Mouse (Mus musculus): ENCODE data around the gene Gli1. TPM values are rescaled to one million over a fixed set of nuclear protein-coding genes. Genes with fewer than 3 reads are reported as not detected.
A peak's percentile ranks its signal among the peaks of the same experiment; 100 is the strongest.

The Gli1 gene
- total and polyA plus RNA-seq, 2 experiments from 2014 or later, result 1.0 to 6.9 TPM

- peaks cover 17% of the 10 kb centered on the region for H3K4me1 ChIP-seq (ENCODE audit: insufficient read depth, low read length)
- 1% methylated on average over 15 of the region's 15 CpGs for WGBS
- no peak for ATAC-seq (ENCODE audit: low FRiP score)
These were observed 52.1 kb downstream of the Gli1 start for GRCm38 (mm10) chr10:127289573-127290191.

DNA sequence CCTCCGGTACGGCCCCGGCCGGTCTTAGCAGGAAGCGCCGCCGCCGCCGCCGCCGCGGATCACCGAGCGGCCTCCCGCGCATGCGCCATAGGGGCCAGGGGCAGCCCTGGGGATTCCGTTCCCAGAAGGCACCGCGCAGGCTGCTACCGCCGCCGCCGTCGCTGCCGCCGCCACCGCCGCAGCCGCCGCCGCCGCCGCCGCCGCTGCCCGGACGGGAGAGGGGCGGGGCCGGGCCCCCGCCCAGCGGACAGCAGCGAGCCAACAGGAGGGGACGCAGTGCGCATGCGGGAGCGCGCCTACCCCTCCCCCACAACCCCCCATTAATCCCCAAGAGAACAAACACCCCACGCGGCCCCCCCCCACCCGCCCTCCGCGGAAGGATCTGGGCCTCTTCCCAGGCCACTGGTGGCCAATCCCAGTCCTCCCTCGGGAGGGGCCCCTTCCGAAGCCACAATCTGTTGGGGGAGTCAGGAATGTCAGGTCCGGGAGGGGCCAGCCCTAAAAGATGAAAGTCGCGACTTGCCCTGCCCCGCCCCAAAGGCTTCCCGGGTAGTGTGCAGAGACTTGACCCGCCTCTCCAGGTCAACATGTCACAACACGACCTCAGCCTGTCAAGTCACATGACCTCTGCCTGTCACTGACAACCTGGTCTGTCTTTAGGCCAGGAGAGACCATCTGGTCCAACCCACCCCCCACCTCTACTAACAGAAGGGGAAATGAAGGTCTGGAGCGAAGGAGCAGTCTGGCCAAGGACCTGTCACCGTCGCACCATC, 52.8 kb downstream of the Gli1 start, which contains the start of gene Mbd6:
TSS of gene Mbd6 (minus strand) at position 219 of the 773 bp plus-strand sequence.
- Histone ChIP-seq H3K36me3 (ENCODE audit: insufficient read depth, low read length) (peaks cover 29% of the 10 kb centered on the region), H3K4me2 (ENCODE audit: low read depth, low read length, poor library complexity, severe bottlenecking) (peak within 1 kb of the TSS; percentile 80), H3K27ac (ENCODE audit: low read depth, low read length) (peak within 1 kb of the TSS; percentile 95), H3K4me3 (ENCODE audit: low read depth, low read length) (peak within 1 kb of the TSS; percentile 68), H3K4me1 (ENCODE audit: insufficient read depth, low read length) (peaks cover 17% of the 10 kb centered on the region), H3K9me3 (ENCODE audit: low read length) (no peaks in the 10 kb centered on the region), H3K27me3 (ENCODE audit: insufficient read depth, low read length) (no peaks in the 10 kb centered on the region), H3K9ac (replicated peaks; ENCODE audit: low read length, poor library complexity, severe bottlenecking) (peak within 1 kb of the TSS; percentile 84)
- 0% methylated on average over 26 of the region's 65 CpGs for WGBS
- peak; percentile 89 for DNase-seq (ENCODE audit: low spot score)
- ATAC-seq (ENCODE audit: low FRiP score), result peak; percentile 28
- TF ChIP-seq CTCF (IDR thresholded peaks at IDR 0.05), result no peak

More at GRCm38 (mm10) chr10:127289573-127290191, 52.1 kb downstream of the Gli1 start:
- no peak for TF ChIP-seq CTCF (IDR thresholded peaks at IDR 0.05)
- peak overlapping the region; percentile 80 for H3K4me2 ChIP-seq (ENCODE audit: low read depth, low read length, poor library complexity, severe bottlenecking)
- DNase-seq (ENCODE audit: low spot score), result peak; percentile 61
- peaks cover 26% of the 10 kb centered on the region for H3K36me3 ChIP-seq (ENCODE audit: insufficient read depth, low read length)
- peak overlapping the region; percentile 84 for H3K9ac ChIP-seq (replicated peaks; ENCODE audit: low read length, poor library complexity, severe bottlenecking)
- H3K4me3 ChIP-seq (ENCODE audit: low read depth, low read length), result peak overlapping the region; percentile 68
- H3K27ac ChIP-seq (ENCODE audit: low read depth, low read length), result peak overlapping the region; percentile 95
- H3K9me3 ChIP-seq (ENCODE audit: low read length), result no peaks in the 10 kb centered on the region
- no peaks in the 10 kb centered on the region for H3K27me3 ChIP-seq (ENCODE audit: insufficient read depth, low read length)

DNA sequence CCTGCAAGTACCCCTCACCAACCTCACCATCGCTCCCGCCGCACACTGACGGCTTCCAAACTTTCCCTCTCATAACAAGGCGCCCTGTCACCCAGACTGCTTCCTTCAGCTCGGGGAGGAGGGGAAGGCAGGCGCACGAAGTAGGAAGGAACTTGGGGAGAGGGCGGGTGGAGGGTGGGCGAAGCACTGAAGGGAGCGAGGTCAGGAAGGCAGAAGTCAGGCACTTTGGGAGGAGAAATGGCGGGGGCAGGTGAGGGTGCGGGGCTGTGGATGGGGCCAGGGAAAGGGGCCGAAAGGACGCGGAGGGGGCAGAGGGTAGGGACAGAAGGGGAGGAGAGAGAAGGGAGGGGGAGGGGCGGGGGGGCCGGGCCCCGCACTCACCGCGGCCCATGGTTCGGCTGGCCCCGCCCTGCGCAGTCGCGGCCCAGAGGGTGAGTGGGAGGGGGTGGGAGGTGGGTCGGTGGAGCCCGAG, 53.4 kb downstream of the Gli1 start:
- TF ChIP-seq CTCF (IDR thresholded peaks at IDR 0.05), result no peak
- under 1% methylated on average over 22 of the region's 28 CpGs for WGBS
- Histone ChIP-seq H3K4me1 (ENCODE audit: insufficient read depth, low read length) (peaks cover 17% of the 10 kb centered on the region), H3K36me3 (ENCODE audit: insufficient read depth, low read length) (peaks cover 30% of the 10 kb centered on the region), H3K4me3 (ENCODE audit: low read depth, low read length) (peak overlapping the region; percentile 68), H3K27ac (ENCODE audit: low read depth, low read length) (peak overlapping the region; percentile 95), H3K27me3 (ENCODE audit: insufficient read depth, low read length) (no peaks in the 10 kb centered on the region), H3K9ac (replicated peaks; ENCODE audit: low read length, poor library complexity, severe bottlenecking) (peak overlapping the region; percentile 84), H3K4me2 (ENCODE audit: low read depth, low read length, poor library complexity, severe bottlenecking) (peak overlapping the region; percentile 80), H3K9me3 (ENCODE audit: low read length) (no peaks in the 10 kb centered on the region)
- ATAC-seq (ENCODE audit: low FRiP score) (peak; percentile 0; the same call in 1 of the 2 replicates), DNase-seq (ENCODE audit: low spot score) (peak; percentile 47)

DNA sequence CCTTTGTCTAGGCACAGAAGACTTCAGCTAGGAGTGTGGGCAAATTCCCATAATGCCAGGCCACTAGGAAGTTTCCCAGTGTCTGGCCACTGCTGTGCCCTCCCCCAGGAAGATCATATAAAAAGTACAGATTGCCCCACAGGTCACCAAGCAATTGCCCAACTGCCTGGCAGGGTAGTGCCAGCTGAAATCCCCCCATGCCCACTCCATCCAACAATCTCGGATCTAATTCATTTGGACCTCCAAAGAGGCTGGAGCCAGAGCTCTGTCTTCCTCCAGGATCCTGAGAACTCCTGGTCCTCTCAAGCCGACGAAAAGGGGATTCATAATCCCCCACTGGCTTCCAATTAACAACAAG, 53.9 kb downstream of the Gli1 start:
- WGBS, result 0% methylated on average over 3 of the region's 3 CpGs
- Histone ChIP-seq H3K9ac (replicated peaks; ENCODE audit: low read length, poor library complexity, severe bottlenecking) (peak overlapping the region; percentile 84), H3K27ac (ENCODE audit: low read depth, low read length) (peak overlapping the region; percentile 95), H3K4me2 (ENCODE audit: low read depth, low read length, poor library complexity, severe bottlenecking) (peak overlapping the region; percentile 80), H3K9me3 (ENCODE audit: low read length) (no peaks in the 10 kb centered on the region), H3K4me3 (ENCODE audit: low read depth, low read length) (peak overlapping the region; percentile 68), H3K36me3 (ENCODE audit: insufficient read depth, low read length) (peaks cover 34% of the 10 kb centered on the region), H3K4me1 (ENCODE audit: insufficient read depth, low read length) (peaks cover 17% of the 10 kb centered on the region), H3K27me3 (ENCODE audit: insufficient read depth, low read length) (no peaks in the 10 kb centered on the region)
- no peak for TF ChIP-seq CTCF (IDR thresholded peaks at IDR 0.05)
- DNase-seq (ENCODE audit: low spot score) (no peak), ATAC-seq (ENCODE audit: low FRiP score) (no peak)

DNA sequence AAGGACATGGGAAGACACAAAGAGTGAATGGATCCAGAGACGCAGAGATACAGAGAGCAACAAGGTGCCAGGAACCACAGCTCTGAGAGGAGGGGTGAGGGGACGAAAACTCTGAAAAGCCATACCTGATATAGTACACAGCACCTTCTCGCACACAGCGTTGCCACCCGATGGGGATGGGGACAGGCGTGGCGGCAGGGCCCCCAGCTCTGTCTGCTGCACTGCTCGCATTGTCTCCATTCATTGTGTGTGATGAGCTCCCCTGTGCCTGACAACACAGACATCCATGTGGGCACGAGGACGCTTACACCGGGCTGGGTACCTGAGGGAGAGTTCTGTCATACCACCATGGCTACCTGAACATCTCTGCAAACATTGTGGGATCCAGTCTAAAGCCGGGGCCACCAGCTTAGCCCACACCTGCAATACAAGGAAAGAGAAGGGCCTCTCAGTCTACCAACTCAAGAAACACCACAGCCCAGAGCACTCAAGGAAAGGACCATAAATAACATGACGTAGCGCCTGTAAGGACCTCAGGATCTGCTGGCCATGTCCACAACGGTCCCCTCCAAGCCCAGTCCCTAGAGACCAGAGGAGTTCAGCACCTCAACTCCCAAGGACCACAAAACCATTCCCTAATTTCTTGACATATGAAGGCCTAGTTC, 54.4 kb downstream of the Gli1 start:
- H3K9me3 ChIP-seq (ENCODE audit: low read length), result no peaks in the 10 kb centered on the region
- H3K27ac ChIP-seq (ENCODE audit: low read depth, low read length), result peak overlapping the region; percentile 95
- H3K4me2 ChIP-seq (ENCODE audit: low read depth, low read length, poor library complexity, severe bottlenecking), result peak overlapping the region; percentile 80
- ATAC-seq (ENCODE audit: low FRiP score), result no peak
- peaks cover 40% of the 10 kb centered on the region for H3K36me3 ChIP-seq (ENCODE audit: insufficient read depth, low read length)
- WGBS, result 63% methylated on average over 15 of the region's 15 CpGs
- peaks cover 17% of the 10 kb centered on the region for H3K4me1 ChIP-seq (ENCODE audit: insufficient read depth, low read length)
- no peak for DNase-seq (ENCODE audit: low spot score)
- H3K27me3 ChIP-seq (ENCODE audit: insufficient read depth, low read length), result no peaks in the 10 kb centered on the region
- peak overlapping the region; percentile 68 for H3K4me3 ChIP-seq (ENCODE audit: low read depth, low read length)
- H3K9ac ChIP-seq (replicated peaks; ENCODE audit: low read length, poor library complexity, severe bottlenecking), result peak overlapping the region; percentile 25; the same call in 1 of the 2 replicates
- no peak for TF ChIP-seq CTCF (IDR thresholded peaks at IDR 0.05)

All from midbrain, postnatal 0 days (tissue).